Comparison of ENCODE assay signal across 10 mouse cellular contexts in the genomic region with DNA sequence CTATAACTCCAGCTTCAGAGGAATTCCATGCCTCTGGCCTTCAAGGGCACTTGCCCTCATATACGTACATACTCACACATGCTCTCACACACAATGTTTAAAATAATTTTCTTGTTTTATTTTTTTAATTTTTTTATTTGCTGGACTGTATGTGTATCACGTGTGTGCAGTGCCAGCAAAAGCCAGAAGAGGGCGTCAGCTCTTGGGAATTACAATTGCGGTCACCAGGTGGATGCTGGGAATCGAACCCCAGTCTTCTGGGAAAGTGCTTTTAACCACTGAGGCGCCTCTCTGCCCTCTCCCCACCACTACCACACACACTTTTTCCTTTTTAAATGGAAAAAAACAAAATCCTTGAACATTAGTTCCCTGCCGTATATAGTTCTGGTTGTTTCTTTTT. TPM values are rescaled to one million over a fixed set of nuclear protein-coding genes. Genes with fewer than 3 reads are reported as not detected.
DNase-seq lines count a peak whose midpoint lies in the region; ATAC-seq lines count a peak whose summit lies in the region.
"Had no signal": no experiment of that assay in that cellular context is flagged by ENCODE, and none has a peak within 500 bp of the region (broad histone marks: within the 10 kb centered on the region; RNA-seq: fewer than 3 reads in every experiment).

No protein-coding gene starts in this region.

- H3K9ac ChIP-seq in kidney, embryonic 16.5 days (replicated peaks; ENCODE audit: low read length): no peak overlapping the region
- no peak overlapping the region for H3K9ac ChIP-seq in embryonic facial prominence, embryonic 11.5 days (replicated peaks; ENCODE audit: low read length)
- H3K9ac ChIP-seq in hindbrain, embryonic 13.5 days: no peak overlapping the region
- H3K9ac ChIP-seq in neural tube, embryonic 15.5 days (replicated peaks): 0 out of 2 replicates have a peak overlapping the region, but pooled peaks have one; percentile 73

- H3K27me3 ChIP-seq in kidney, embryonic 16.5 days (ENCODE audit: insufficient read depth, low read length): peaks cover 40% of the 10 kb centered on the region
- H3K27me3 ChIP-seq in embryonic facial prominence, embryonic 11.5 days (ENCODE audit: control insufficient read depth, insufficient read depth, low read length): peaks cover 22% of the 10 kb centered on the region
- peaks cover 46% of the 10 kb centered on the region for H3K27me3 ChIP-seq in hindbrain, embryonic 13.5 days
- peaks cover 10% of the 10 kb centered on the region for H3K27me3 ChIP-seq in neural tube, embryonic 15.5 days (replicated peaks)

- H3K9me3 ChIP-seq in kidney, embryonic 16.5 days (ENCODE audit: low read length): no peaks in the 10 kb centered on the region
- H3K9me3 ChIP-seq in embryonic facial prominence, embryonic 11.5 days (replicated peaks; ENCODE audit: control insufficient read depth, low read length): no peaks in the 10 kb centered on the region
- H3K9me3 ChIP-seq in hindbrain, embryonic 13.5 days: no peaks in the 10 kb centered on the region
- no peaks in the 10 kb centered on the region for H3K9me3 ChIP-seq in neural tube, embryonic 15.5 days (replicated peaks)

- peaks cover 3% of the 10 kb centered on the region; the same call in 1 of the 2 replicates for H3K4me1 ChIP-seq in kidney, embryonic 16.5 days (ENCODE audit: insufficient read depth, low read length)
- no peaks in the 10 kb centered on the region for H3K4me1 ChIP-seq in embryonic facial prominence, embryonic 11.5 days (ENCODE audit: control insufficient read depth, insufficient read depth, low read length)
- H3K4me1 ChIP-seq in hindbrain, embryonic 13.5 days (replicated peaks): peaks cover 14% of the 10 kb centered on the region
- H3K4me1 ChIP-seq in neural tube, embryonic 15.5 days: peaks cover 12% of the 10 kb centered on the region

- 88% methylated on average over 7 of the region's 7 CpGs for WGBS in kidney, embryonic 16.5 days
- WGBS in embryonic facial prominence, embryonic 11.5 days: 91% methylated on average over 7 of the region's 7 CpGs
- WGBS in hindbrain, embryonic 13.5 days: 88% methylated on average over 7 of the region's 7 CpGs
- WGBS in neural tube, embryonic 15.5 days: 86% methylated on average over 7 of the region's 7 CpGs

- H3K36me3 ChIP-seq in kidney, embryonic 16.5 days (ENCODE audit: insufficient read depth, low read length): no peaks in the 10 kb centered on the region
- no peaks in the 10 kb centered on the region for H3K36me3 ChIP-seq in embryonic facial prominence, embryonic 11.5 days (replicated peaks; ENCODE audit: control insufficient read depth, insufficient read depth, low read depth, low read length)
- no peaks in the 10 kb centered on the region for H3K36me3 ChIP-seq in hindbrain, embryonic 13.5 days
- no peaks in the 10 kb centered on the region for H3K36me3 ChIP-seq in neural tube, embryonic 15.5 days

- DNase-seq in kidney, postnatal 14 days: no peak
- DNase-seq in embryonic facial prominence, embryonic 11.5 days (ENCODE audit: low spot score): no peak
- DNase-seq in frontal cortex, postnatal 36 days (ENCODE audit: low spot score in 2 of 2): no peak
- no peak for DNase-seq in adrenal gland, postnatal 36 days
- DNase-seq in c-Kit-positive CD71-positive TER-119-positive erythroid progenitor cells, embryonic 14.5 days (ENCODE audit: low spot score): no peak

- H3K27ac ChIP-seq in kidney, embryonic 16.5 days (ENCODE audit: low read length): no peak overlapping the region
- H3K27ac ChIP-seq in embryonic facial prominence, embryonic 11.5 days (replicated peaks; ENCODE audit: low read depth, low read length): no peak overlapping the region
- peak overlapping the region; percentile 89 for H3K27ac ChIP-seq in hindbrain, embryonic 13.5 days
- H3K27ac ChIP-seq in neural tube, embryonic 15.5 days (replicated peaks): peak overlapping the region; percentile 88; the same call in 1 of the 2 replicates
- H3K27ac ChIP-seq: macrophage had no signal

- peak overlapping the region; percentile 90 for H3K4me2 ChIP-seq in kidney, embryonic 16.5 days (replicated peaks; ENCODE audit: low read depth, low read length)
- no peak overlapping the region; the same call in 1 of the 2 replicates for H3K4me2 ChIP-seq in embryonic facial prominence, embryonic 11.5 days (ENCODE audit: low read depth, low read length)
- peak overlapping the region; percentile 81 for H3K4me2 ChIP-seq in hindbrain, embryonic 13.5 days
- H3K4me2 ChIP-seq in neural tube, embryonic 15.5 days: peak overlapping the region; percentile 84

- no peak for ATAC-seq in kidney, embryonic 16.5 days (ENCODE audit: low FRiP score, low TSS enrichment)
- ATAC-seq in embryonic facial prominence, embryonic 11.5 days (replicated peaks; ENCODE audit: insufficient number of reproducible peaks, low FRiP score, low TSS enrichment, low read depth): no peak
- no peak for ATAC-seq in hindbrain, embryonic 13.5 days (ENCODE audit: low FRiP score)
- no peak for ATAC-seq in neural tube, embryonic 15.5 days (ENCODE audit: low FRiP score)

- peak overlapping the region; percentile 53 for H3K4me3 ChIP-seq in kidney, embryonic 16.5 days (ENCODE audit: low read length)
- peak overlapping the region; percentile 49; the same call in 1 of the 2 replicates for H3K4me3 ChIP-seq in embryonic facial prominence, embryonic 11.5 days (ENCODE audit: low read depth, low read length)
- H3K4me3 ChIP-seq in hindbrain, embryonic 13.5 days: peak overlapping the region; percentile 51
- peak overlapping the region; percentile 50; the same call in 1 of the 2 replicates for H3K4me3 ChIP-seq in neural tube, embryonic 15.5 days (replicated peaks)

RNA-seq across cellular contexts. Expression of a gene that starts 12.5 kb away (rescaled TPM):
- 0.17 TPM in 1 of 2 replicates, not detected in the other for polyA plus RNA-seq in kidney, embryonic 16.5 days (2015; fragmentation: Nextera tagmentation; extraction: Ambion mirVana)
- 0.28 and 0.54 TPM in 2 replicates for polyA plus RNA-seq in embryonic facial prominence, embryonic 11.5 days (2014; fragmentation: Nextera tagmentation; extraction: Ambion mirVana)
- polyA plus RNA-seq in hindbrain, embryonic 13.5 days (2015; fragmentation: Nextera tagmentation; extraction: Ambion mirVana): 0.13 and 0.25 TPM in 2 replicates
- 0.75 and 0.84 TPM in 2 replicates for polyA plus RNA-seq in neural tube, embryonic 15.5 days (2015; fragmentation: Nextera tagmentation; extraction: Ambion mirVana)
- total RNA-seq in adrenal gland, postnatal 36 days (2021): 1 to 10 TPM in 1 of 2 experiments, under 1 TPM in 1; 0.26 to 4.1 TPM
- polyA plus RNA-seq: macrophage had no signal

RNA-seq across cellular contexts. Expression of a gene that starts 19.6 kb away (rescaled TPM):
- 0.24 and 0.59 TPM in 2 replicates for polyA plus RNA-seq in kidney, embryonic 16.5 days (2015; fragmentation: Nextera tagmentation; extraction: Ambion mirVana)
- polyA plus RNA-seq in embryonic facial prominence, embryonic 11.5 days (2014; fragmentation: Nextera tagmentation; extraction: Ambion mirVana): 0.32 and 0.58 TPM in 2 replicates
- 0.56 and 0.57 TPM in 2 replicates for polyA plus RNA-seq in hindbrain, embryonic 13.5 days (2015; fragmentation: Nextera tagmentation; extraction: Ambion mirVana)
- polyA plus RNA-seq in neural tube, embryonic 15.5 days (2015; fragmentation: Nextera tagmentation; extraction: Ambion mirVana): 1.0 and 1.6 TPM in 2 replicates
- under 1 TPM in 1 of 2 experiments, not detected in 1; 0.16 TPM for total RNA-seq in adrenal gland, postnatal 36 days (2021)
- total RNA-seq: MEL had no signal
- polyA plus RNA-seq: macrophage had no signal

RNA-seq across cellular contexts. Expression of a gene that starts 42.1 kb away (rescaled TPM):
- 39.1 and 42.2 TPM in 2 replicates for polyA plus RNA-seq in kidney, embryonic 16.5 days (2015; fragmentation: Nextera tagmentation; extraction: Ambion mirVana)
- 45.7 and 46.9 TPM in 2 replicates for polyA plus RNA-seq in embryonic facial prominence, embryonic 11.5 days (2014; fragmentation: Nextera tagmentation; extraction: Ambion mirVana)
- 44.1 and 48.8 TPM in 2 replicates for polyA plus RNA-seq in hindbrain, embryonic 13.5 days (2015; fragmentation: Nextera tagmentation; extraction: Ambion mirVana)
- polyA plus RNA-seq in neural tube, embryonic 15.5 days (2015; fragmentation: Nextera tagmentation; extraction: Ambion mirVana): 68.2 and 79.2 TPM in 2 replicates
- total RNA-seq in adrenal gland, postnatal 36 days (2021): 100 to 1,000 TPM in 1 of 2 experiments, 10 to 100 TPM in 1; 42.9 to 150 TPM
- total RNA-seq: MEL had no signal

Comparison
In these comparisons a context has a peak if more than half of its experiments do, and no peak if none do; other contexts are left out.
1. H3K27ac ChIP-seq: peak in hindbrain, embryonic 13.5 days (single experiment) and neural tube, embryonic 15.5 days (single experiment); none in kidney, embryonic 16.5 days (single experiment) and embryonic facial prominence, embryonic 11.5 days (single experiment).
2. Peak in every context shown above with its lines, with median percentiles within 50 percentile points of each other: H3K4me3 ChIP-seq.